Mouse (Mus musculus): ENCODE results near the gene Gm44965. TPM values are rescaled to one million over a fixed set of nuclear protein-coding genes. Genes with fewer than 3 reads are reported as not detected.

The Gm44965 gene
- polyA plus RNA-seq, 1 experiment from 2014 or later, result 2.3 TPM

DNA sequence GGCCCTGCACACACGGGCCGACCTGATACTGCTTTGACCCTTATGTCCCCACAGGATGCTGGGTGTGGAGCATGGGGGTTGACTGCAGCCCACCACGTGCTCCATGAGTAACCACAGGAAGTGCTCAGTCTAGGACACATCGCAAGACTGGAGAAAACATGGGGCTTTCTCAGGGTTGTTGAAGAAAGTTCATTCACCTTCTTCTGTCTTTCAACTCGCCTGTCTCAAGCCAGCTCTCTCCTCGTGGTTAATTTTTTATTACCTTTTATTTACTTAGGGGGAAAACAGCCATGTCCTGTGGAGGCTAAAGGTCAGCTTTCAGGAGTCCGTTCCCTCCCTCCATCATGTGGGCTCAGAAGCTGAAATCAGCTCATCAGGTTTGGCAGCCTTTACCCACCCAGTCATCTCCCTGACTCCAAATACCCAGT, 72.4 kb downstream of the Gm44965 start:
- H3K4me1 ChIP-seq, result no peaks in the 10 kb centered on the region
- WGBS, result 75% methylated on average over 7 of the region's 7 CpGs
- H3K4me3 ChIP-seq, result no peak overlapping the region
- no peaks in the 10 kb centered on the region for H3K36me3 ChIP-seq (replicated peaks)
- H3K9me3 ChIP-seq, result no peaks in the 10 kb centered on the region
- no peaks in the 10 kb centered on the region for H3K27me3 ChIP-seq (ENCODE audit: poor library complexity, severe bottlenecking)
- H3K27ac ChIP-seq, result no peak overlapping the region
- no peak for DNase-seq (ENCODE audit: extremely low spot score, low spot score)

DNA sequence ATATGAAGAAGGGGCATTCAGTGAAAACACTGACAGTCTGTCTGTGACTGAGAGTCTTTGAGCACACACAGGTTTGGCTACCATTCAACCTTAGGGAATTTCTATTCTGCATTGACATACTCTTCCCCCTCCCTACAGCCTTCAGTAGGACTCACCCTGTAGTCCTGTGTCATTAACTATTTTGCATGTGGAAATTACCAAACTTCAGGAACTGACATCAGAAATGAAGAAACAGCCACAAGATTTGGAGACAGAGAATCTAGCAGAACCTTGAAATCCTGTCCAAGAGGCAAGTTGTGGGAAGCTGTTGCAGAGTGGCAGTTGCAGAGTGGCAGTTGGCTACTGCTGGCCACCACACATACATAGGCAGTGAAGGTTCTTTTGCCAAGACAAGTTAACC, 74.3 kb downstream of the Gm44965 start:
- H3K27ac ChIP-seq, result no peak overlapping the region
- H3K4me1 ChIP-seq, result no peaks in the 10 kb centered on the region
- no peaks in the 10 kb centered on the region for H3K36me3 ChIP-seq (replicated peaks)
- no peaks in the 10 kb centered on the region for H3K27me3 ChIP-seq (ENCODE audit: poor library complexity, severe bottlenecking)
- no peak for DNase-seq (ENCODE audit: extremely low spot score, low spot score)
- H3K4me3 ChIP-seq, result no peak overlapping the region
- no peaks in the 10 kb centered on the region for H3K9me3 ChIP-seq

Other genes starting within 250 kb of the Gm44965 start
- 23.7 and 24.5 TPM in 2 replicates for gene Krba1, start 198.4 kb upstream of the Gm44965 start, polyA plus RNA-seq (2016; fragmentation: Nextera tagmentation; extraction: Ambion mirVana)
- 12.9 and 13.1 TPM in 2 replicates for gene Zfp467, start 148.1 kb upstream of the Gm44965 start, polyA plus RNA-seq (2016; fragmentation: Nextera tagmentation; extraction: Ambion mirVana)
- gene Sspo, start 145.7 kb upstream of the Gm44965 start, polyA plus RNA-seq (2016; fragmentation: Nextera tagmentation; extraction: Ambion mirVana), result 0.15 and 0.19 TPM in 2 replicates
- 43.4 and 44.0 TPM in 2 replicates for gene Atp6v0e2, start 56.3 kb upstream of the Gm44965 start, polyA plus RNA-seq (2016; fragmentation: Nextera tagmentation; extraction: Ambion mirVana)
- 15.2 and 16.5 TPM in 2 replicates for gene Lrrc61, start 39.1 kb upstream of the Gm44965 start, polyA plus RNA-seq (2016; fragmentation: Nextera tagmentation; extraction: Ambion mirVana)
- 0.30 and 0.41 TPM in 2 replicates for gene Rarres2, start 21.2 kb upstream of the Gm44965 start, polyA plus RNA-seq (2016; fragmentation: Nextera tagmentation; extraction: Ambion mirVana)
- gene Gm45021, start 4.3 kb upstream of the Gm44965 start, polyA plus RNA-seq (2016; fragmentation: Nextera tagmentation; extraction: Ambion mirVana), result not detected in 2 replicates
- gene Repin1, start 58 bp upstream of the Gm44965 start, polyA plus RNA-seq (2016; fragmentation: Nextera tagmentation; extraction: Ambion mirVana), result 53.1 and 56.8 TPM in 2 replicates
- 8.8 and 11.1 TPM in 2 replicates for gene Zfp775, start 8.1 kb downstream of the Gm44965 start, polyA plus RNA-seq (2016; fragmentation: Nextera tagmentation; extraction: Ambion mirVana)
- gene AI854703, start 32.8 kb downstream of the Gm44965 start, polyA plus RNA-seq (2016; fragmentation: Nextera tagmentation; extraction: Ambion mirVana), result 0.46 and 0.83 TPM in 2 replicates
- 0.31 and 0.33 TPM in 2 replicates for gene Gimap8, start 53.3 kb downstream of the Gm44965 start, polyA plus RNA-seq (2016; fragmentation: Nextera tagmentation; extraction: Ambion mirVana)
- gene Gimap9, start 82.2 kb downstream of the Gm44965 start, polyA plus RNA-seq (2016; fragmentation: Nextera tagmentation; extraction: Ambion mirVana), result 4.0 TPM in 2 replicates
- gene Gimap4, start 90.6 kb downstream of the Gm44965 start, polyA plus RNA-seq (2016; fragmentation: Nextera tagmentation; extraction: Ambion mirVana), result 5.9 and 6.8 TPM in 2 replicates
- 8.4 and 9.7 TPM in 2 replicates for gene Gimap6, start 114.3 kb downstream of the Gm44965 start, polyA plus RNA-seq (2016; fragmentation: Nextera tagmentation; extraction: Ambion mirVana)
- not detected in 2 replicates for gene Gm28053, start 124.7 kb downstream of the Gm44965 start, polyA plus RNA-seq (2016; fragmentation: Nextera tagmentation; extraction: Ambion mirVana)
- not detected in 2 replicates for gene Gimap7, start 124.7 kb downstream of the Gm44965 start, polyA plus RNA-seq (2016; fragmentation: Nextera tagmentation; extraction: Ambion mirVana)
- 5.9 and 6.1 TPM in 2 replicates for gene Gimap1, start 145.1 kb downstream of the Gm44965 start, polyA plus RNA-seq (2016; fragmentation: Nextera tagmentation; extraction: Ambion mirVana)
- 0.62 and 1.0 TPM in 2 replicates for gene Gimap5, start 152.3 kb downstream of the Gm44965 start, polyA plus RNA-seq (2016; fragmentation: Nextera tagmentation; extraction: Ambion mirVana)
- gene Gimap3, start 176.9 kb downstream of the Gm44965 start, polyA plus RNA-seq (2016; fragmentation: Nextera tagmentation; extraction: Ambion mirVana), result not detected in 2 replicates
- 7.4 and 10.3 TPM in 2 replicates for gene Tmem176a, start 247.0 kb downstream of the Gm44965 start, polyA plus RNA-seq (2016; fragmentation: Nextera tagmentation; extraction: Ambion mirVana)
- 19.8 and 25.4 TPM in 2 replicates for gene Tmem176b, start 247.6 kb downstream of the Gm44965 start, polyA plus RNA-seq (2016; fragmentation: Nextera tagmentation; extraction: Ambion mirVana)

All from forebrain, embryonic 10.5 days (tissue).